Mouse (Mus musculus) MEL (cell line): ENCODE results near the gene Erbb4. TPM values are rescaled to one million over a fixed set of nuclear protein-coding genes. Genes with fewer than 3 reads are reported as not detected.

ENCODE experiments used
- DNase-seq: peaks from one replicate; pipeline ENCODE4 v3.0.0; 2011; ENCODE audit warnings: low read depth, low spot score
- H3K27ac ChIP-seq: 2 replicates; pipeline ENCODE4 v1.5.1; 2012; ENCODE audit warnings: low read depth, mild to moderate bottlenecking, control low read depth, low read length, moderate library complexity; ENCODE audit not compliant: control insufficient read depth
- H3K27me3 ChIP-seq, 2 experiments: fragments of 150-350 bp in 1 of 2; sonication (generic) in 1 of 2; 2 replicates each; pipeline ENCODE4 v1.6.1; 2012; ENCODE audit warnings: low read length in 2 of 2, mild to moderate bottlenecking in 2 of 2, improper control_type of control experiment in 1 of 2, moderate library complexity in 1 of 2; ENCODE audit not compliant: insufficient read depth in 2 of 2, control insufficient read depth in 1 of 2
- H3K36me3 ChIP-seq, 2 experiments: 2 replicates each; pipeline ENCODE4 v1.6.1; 2012 to 2014; ENCODE audit warnings: low read length in 2 of 2, improper control_type of control experiment in 1 of 2, inconsistent platforms in 1 of 2, mild to moderate bottlenecking in 1 of 2; ENCODE audit not compliant: insufficient read depth in 2 of 2, control insufficient read depth in 1 of 2
- H3K4me1 ChIP-seq, 2 experiments: fragments of 150-350 bp in 1 of 2; sonication (generic) in 1 of 2; 2 replicates each; pipeline ENCODE4 v1.6.1; 2012; ENCODE audit warnings: low read length in 2 of 2, improper control_type of control experiment in 1 of 2, mild to moderate bottlenecking in 1 of 2; ENCODE audit not compliant: insufficient read depth in 2 of 2, control insufficient read depth in 1 of 2
- H3K4me3 ChIP-seq, 2 experiments: fragments of 150-350 bp in 1 of 2; sonication (generic) in 1 of 2; 2 replicates each; pipeline ENCODE4 v1.5.1; 2012; ENCODE audit warnings: low read depth in 2 of 2, low read length in 2 of 2, mild to moderate bottlenecking in 2 of 2, moderate library complexity in 2 of 2, control low read depth in 1 of 2, improper control_type of control experiment in 1 of 2; ENCODE audit not compliant: control insufficient read depth in 1 of 2, insufficient read depth in 1 of 2
- H3K79me2 ChIP-seq: 2 replicates; pipeline ENCODE4 v1.6.1; 2012; ENCODE audit warnings: mild to moderate bottlenecking, low read length, moderate library complexity; ENCODE audit not compliant: control insufficient read depth, poor library complexity, insufficient read depth
- H3K9ac ChIP-seq: 2 replicates; pipeline ENCODE4 v1.6.1; 2012; ENCODE audit warnings: low read depth, mild to moderate bottlenecking, control low read depth, low read length, moderate library complexity; ENCODE audit not compliant: control insufficient read depth, poor library complexity, severe bottlenecking
- H3K9me3 ChIP-seq: fragments of 150-350 bp; sonication (generic); replicated peaks from 2 replicates; pipeline ENCODE4 v1.6.1; 2012; ENCODE audit warnings: mild to moderate bottlenecking, low read length, improper control_type of control experiment, moderate library complexity; ENCODE audit not compliant: insufficient read depth
- BHLHE40 ChIP-seq: IDR thresholded peaks from 2 replicates; pipeline ENCODE4 v1.6.1; 2012; ENCODE audit warnings: low read depth, mild to moderate bottlenecking, inconsistent platforms, low read length, improper control_type of control experiment, borderline replicate concordance
- CHD1 ChIP-seq: IDR thresholded peaks from 2 replicates; pipeline ENCODE4 v1.6.1; 2012; ENCODE audit warnings: low read depth, mild to moderate bottlenecking, inconsistent platforms, low read length, improper control_type of control experiment
- ELF1 ChIP-seq: IDR thresholded peaks from 2 replicates; pipeline ENCODE4 v1.6.1; 2014; ENCODE audit warnings: low read depth, mild to moderate bottlenecking, inconsistent platforms, low read length, improper control_type of control experiment, moderate library complexity
- GATA1 ChIP-seq: IDR thresholded peaks from 2 replicates; pipeline ENCODE4 v1.6.1; 2011; ENCODE audit warnings: low read depth, low read length, improper control_type of control experiment
- HCFC1 ChIP-seq: IDR thresholded peaks from 2 replicates; pipeline ENCODE4 v1.6.1; 2012; ENCODE audit warnings: low read depth, mild to moderate bottlenecking, inconsistent platforms, low read length, improper control_type of control experiment, moderate library complexity
- MAX ChIP-seq: IDR thresholded peaks from 2 replicates; pipeline ENCODE4 v1.6.1; 2011; ENCODE audit warnings: low read length, improper control_type of control experiment
- MAZ ChIP-seq: IDR thresholded peaks from 2 replicates; pipeline ENCODE4 v1.6.1; 2012; ENCODE audit warnings: low read depth, mild to moderate bottlenecking, inconsistent platforms, low read length, improper control_type of control experiment
- MYC ChIP-seq: IDR thresholded peaks from 2 replicates; pipeline ENCODE4 v1.6.1; 2011; ENCODE audit warnings: low read depth, mild to moderate bottlenecking, low read length, improper control_type of control experiment, moderate library complexity
- NELFE ChIP-seq: IDR thresholded peaks from 2 replicates; pipeline ENCODE4 v1.6.1; 2011; ENCODE audit warnings: low read depth, low read length, improper control_type of control experiment
- POLR2A ChIP-seq, 2 experiments: IDR thresholded peaks; 2 replicates each; pipeline ENCODE4 v1.6.1; 2011 to 2012; ENCODE audit warnings: low read length in 2 of 2, mild to moderate bottlenecking in 2 of 2, control low read depth in 1 of 2, improper control_type of control experiment in 1 of 2, low read depth in 1 of 2, moderate library complexity in 1 of 2; ENCODE audit not compliant: control insufficient read depth in 1 of 2, insufficient read depth in 1 of 2, poor library complexity in 1 of 2
- RAD21 ChIP-seq: IDR thresholded peaks from 2 replicates; pipeline ENCODE4 v1.6.1; 2011; ENCODE audit warnings: mild to moderate bottlenecking, low read depth, low read length, improper control_type of control experiment
- RCOR1 ChIP-seq: IDR thresholded peaks from 2 replicates; pipeline ENCODE4 v1.6.1; 2012; ENCODE audit warnings: low read depth, mild to moderate bottlenecking, inconsistent platforms, low read length, improper control_type of control experiment
- SIN3A ChIP-seq: IDR thresholded peaks from 2 replicates; pipeline ENCODE4 v1.6.1; 2012; ENCODE audit warnings: low read length, improper control_type of control experiment, inconsistent platforms
- SMC3 ChIP-seq: IDR thresholded peaks from 2 replicates; pipeline ENCODE4 v1.6.1; 2011; ENCODE audit warnings: low read depth, low read length, improper control_type of control experiment
- TBP ChIP-seq: IDR thresholded peaks from 2 replicates; pipeline ENCODE4 v1.8.0; 2011; ENCODE audit warnings: low read depth, low read length, improper control_type of control experiment
- USF1 ChIP-seq: IDR thresholded peaks from 2 replicates; pipeline ENCODE4 v1.6.1; 2014; ENCODE audit warnings: low read depth, mild to moderate bottlenecking, inconsistent platforms, low read length, improper control_type of control experiment, moderate library complexity
- ZKSCAN1 ChIP-seq: IDR thresholded peaks from 2 replicates; pipeline ENCODE4 v1.6.1; 2012; ENCODE audit warnings: low read depth, mild to moderate bottlenecking, inconsistent platforms, low read length, improper control_type of control experiment, moderate library complexity
- polyA plus RNA-seq, 2 experiments: library from polyadenylated mRNA; stranded (reverse) in 1 of 2; unstranded in 1 of 2; fragments of >175 nt in 1 of 2; fragments of >200 nt in 1 of 2; gene quantifications; 2 replicates each; pipeline versions ENCODE4 v1.2.1 to v1.2.4; 2012; ENCODE audit warnings: low replicate concordance in 2 of 2, low read depth in 1 of 2; ENCODE audit not compliant: insufficient read length in 2 of 2, insufficient read depth in 1 of 2, missing spikeins in 1 of 2
- total RNA-seq: library from RNA; depleted of rRNA; stranded (reverse); fragments of 300-350 nt; gene quantifications from 2 replicates; pipeline ENCODE4 v1.2.3, GENCODE M21; 2012

Gene Erbb4
- total and polyA plus RNA-seq, 3 experiments: not detected

DNA sequence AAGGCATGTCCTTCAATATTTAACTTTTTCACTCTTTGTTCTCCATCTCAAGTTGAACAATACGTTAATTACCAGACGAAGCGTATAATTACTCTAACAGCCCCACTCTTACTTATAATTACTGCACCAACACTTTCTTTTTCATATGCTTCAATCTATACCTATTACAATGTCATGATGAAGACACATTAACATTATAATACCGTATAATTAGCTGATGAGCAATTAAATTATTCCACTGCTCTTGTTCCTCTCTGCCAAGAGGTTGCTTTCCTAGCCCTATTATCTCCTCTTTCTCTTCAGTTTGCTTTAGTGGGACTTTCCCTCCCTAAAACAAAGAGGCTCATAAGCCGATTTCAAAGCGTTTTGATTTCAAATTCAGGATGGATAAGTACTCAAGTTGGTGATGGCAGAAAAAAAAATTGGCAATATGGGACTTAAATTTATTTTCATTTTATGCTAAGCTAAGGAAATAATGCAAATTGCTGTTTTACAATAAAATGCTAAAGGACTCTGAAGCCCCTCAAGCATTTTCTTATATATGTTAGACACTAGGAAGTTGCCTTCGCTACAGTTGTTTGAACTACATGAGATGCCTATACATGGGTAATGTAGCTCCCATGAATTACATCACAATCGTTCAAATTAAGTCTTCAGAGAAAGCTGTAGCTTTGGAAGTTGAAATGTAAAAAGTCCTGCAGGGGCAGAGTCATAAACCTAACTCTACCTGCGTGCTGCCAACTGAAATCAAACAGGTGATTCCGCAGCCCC is 440.8 kb downstream of the Erbb4 start:
- H3K79me2 ChIP-seq: no peaks in the 10 kb centered on the region
- DNase-seq: no peak

DNA sequence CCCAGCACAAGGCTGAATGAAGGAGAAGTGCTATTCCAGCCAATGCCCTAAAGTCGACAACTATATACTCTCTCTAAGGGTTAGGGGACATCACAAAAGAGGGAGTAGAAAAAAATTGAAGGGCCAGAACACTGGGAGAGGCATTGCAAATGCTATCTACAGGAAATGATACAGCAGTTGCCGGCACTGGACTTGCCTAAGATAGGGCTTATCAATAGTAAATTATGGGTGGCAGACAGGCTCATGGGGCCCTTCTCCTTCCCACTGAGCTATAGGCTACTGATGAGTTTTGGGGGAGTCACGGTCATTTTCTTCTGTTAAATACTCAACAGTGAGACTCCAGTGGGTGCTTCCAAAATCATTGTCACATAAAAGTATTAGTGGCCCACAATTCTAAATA is 517.4 kb downstream of the Erbb4 start:
- no peak overlapping the region for H3K27ac ChIP-seq
- H3K4me3 ChIP-seq: no peak overlapping the region
- no peak for DNase-seq
- no peaks in the 10 kb centered on the region for H3K4me1 ChIP-seq
- no peak overlapping the region for H3K9ac ChIP-seq
- H3K36me3 ChIP-seq: no peaks in the 10 kb centered on the region
- no peak for TF ChIP-seq TBP
- H3K27me3 ChIP-seq: no peaks in the 10 kb centered on the region
- H3K79me2 ChIP-seq: no peaks in the 10 kb centered on the region
- no peaks in the 10 kb centered on the region for H3K9me3 ChIP-seq

More for the DNA sequence above, 440.8 kb downstream of the Erbb4 start:
- Histone ChIP-seq H3K36me3 (no peaks in the 10 kb centered on the region), H3K4me3 (no peak overlapping the region), H3K9me3 (no peaks in the 10 kb centered on the region), H3K9ac (no peak overlapping the region), H3K27me3 (no peaks in the 10 kb centered on the region), H3K27ac (no peak overlapping the region), H3K4me1 (no peaks in the 10 kb centered on the region)
- no peak for TF ChIP-seq HCFC1
- TF ChIP-seq POLR2A (IDR thresholded peaks at IDR 0.05; ENCODE audit: control insufficient read depth in 1 of 2, insufficient read depth in 1 of 2, low read depth in 1 of 2, low read length in 2 of 2, poor library complexity in 1 of 2): no peak
- no peak for TF ChIP-seq ZKSCAN1
- TF ChIP-seq BHLHE40: no peak
- TF ChIP-seq SMC3: no peak
- TF ChIP-seq RCOR1: no peak
- no peak for TF ChIP-seq MAX
- TF ChIP-seq MAZ: no peak
- TF ChIP-seq GATA1: no peak
- no peak for TF ChIP-seq ELF1
- TF ChIP-seq MYC: no peak
- TF ChIP-seq SIN3A: no peak
- no peak for TF ChIP-seq NELFE
- no peak for TF ChIP-seq RAD21
- TF ChIP-seq USF1: no peak
- no peak for TF ChIP-seq CHD1
